Mouse (Mus musculus): Measurements from ENCODE around the gene Nrp2.

The Nrp2 gene

GRCm38 (mm10) chr1:62820170-62820569, 117.1 kb downstream of the Nrp2 start:
- DNase-seq (ENCODE audit: low spot score) = no peak

- DNase-seq (ENCODE audit: low spot score) = peak; percentile 49
Measured at GRCm38 (mm10) chr1:62821509-62822398, 118.7 kb downstream of the Nrp2 start.

- peak; percentile 53 for DNase-seq (ENCODE audit: low spot score)
Measured at GRCm38 (mm10) chr1:62823549-62824195, 120.6 kb downstream of the Nrp2 start.

- DNase-seq (ENCODE audit: low spot score) = no peak
Measured at GRCm38 (mm10) chr1:62825822-62826765, 123.0 kb downstream of the Nrp2 start.

GRCm38 (mm10) chr1:62827316-62827715, 124.2 kb downstream of the Nrp2 start:
- no peak for DNase-seq (ENCODE audit: low spot score)

GRCm38 (mm10) chr1:62828156-62828555, 125.1 kb downstream of the Nrp2 start:
- DNase-seq (ENCODE audit: low spot score) = no peak

- DNase-seq (ENCODE audit: low spot score) = no peak
Measured at GRCm38 (mm10) chr1:62829690-62830417, 126.8 kb downstream of the Nrp2 start.

GRCm38 (mm10) chr1:62830418-62830769, 127.3 kb downstream of the Nrp2 start:
- no peak for DNase-seq (ENCODE audit: low spot score)

- DNase-seq (ENCODE audit: low spot score) = no peak
Measured at GRCm38 (mm10) chr1:62831725-62832455, 128.8 kb downstream of the Nrp2 start.

- DNase-seq (ENCODE audit: low spot score) = no peak
Measured at GRCm38 (mm10) chr1:62833356-62833755, 130.3 kb downstream of the Nrp2 start.

GRCm38 (mm10) chr1:62834443-62835185, 131.5 kb downstream of the Nrp2 start:
- DNase-seq (ENCODE audit: low spot score) = no peak

- no peak for DNase-seq (ENCODE audit: low spot score)
Measured at GRCm38 (mm10) chr1:62838083-62838482, 135.0 kb downstream of the Nrp2 start.

GRCm38 (mm10) chr1:62838631-62839030, 135.5 kb downstream of the Nrp2 start:
- DNase-seq (ENCODE audit: low spot score) = no peak

- DNase-seq (ENCODE audit: low spot score) = no peak
Measured at GRCm38 (mm10) chr1:62843215-62843614, 140.1 kb downstream of the Nrp2 start.

GRCm38 (mm10) chr1:62850990-62851940, 148.2 kb downstream of the Nrp2 start:
- no peak for DNase-seq (ENCODE audit: low spot score)

GRCm38 (mm10) chr1:62853362-62853761, 150.3 kb downstream of the Nrp2 start:
- DNase-seq (ENCODE audit: low spot score) = no peak

- DNase-seq (ENCODE audit: low spot score) = no peak
Measured at GRCm38 (mm10) chr1:62853996-62854395, 150.9 kb downstream of the Nrp2 start.

- DNase-seq (ENCODE audit: low spot score) = no peak
Measured at GRCm38 (mm10) chr1:62859098-62859497, 156.0 kb downstream of the Nrp2 start.

All from urinary bladder, postnatal 14 days (tissue).